Mouse (Mus musculus) CH12.LX (cell line): ENCODE measurements around the gene Lrch4.

ENCODE experiments used
- CTCF ChIP-seq, 2 experiments: IDR thresholded peaks in 1 of 2; conservative IDR thresholded peaks in 1 of 2; 2 replicates each; pipeline ENCODE4 v1.5.1; 2011 to 2012; ENCODE audit warnings: low read depth in 2 of 2, low read length in 2 of 2, improper control_type of control experiment in 1 of 2, inconsistent platforms in 1 of 2, mild to moderate bottlenecking in 1 of 2, moderate library complexity in 1 of 2
- ETS1 ChIP-seq: conservative IDR thresholded peaks from 2 replicates; pipeline ENCODE4 v1.6.1; 2012; ENCODE audit warnings: low read depth, mild to moderate bottlenecking, inconsistent platforms, low read length, improper control_type of control experiment, moderate library complexity
- HCFC1 ChIP-seq: IDR thresholded peaks from 2 replicates; pipeline ENCODE4 v1.6.1; 2012; ENCODE audit warnings: low read depth, mild to moderate bottlenecking, inconsistent platforms, low read length, improper control_type of control experiment
- MEF2A ChIP-seq: IDR thresholded peaks from 2 replicates; pipeline ENCODE4 v1.6.1; 2014; ENCODE audit warnings: low read depth, mild to moderate bottlenecking, inconsistent platforms, low read length, improper control_type of control experiment, borderline replicate concordance
- MYC ChIP-seq: IDR thresholded peaks from 2 replicates; pipeline ENCODE4 v1.6.1; 2011; ENCODE audit warnings: low read depth, mild to moderate bottlenecking, improper control_type of control experiment, low read length
- NELFE ChIP-seq: IDR thresholded peaks from 2 replicates; pipeline ENCODE4 v1.6.1; 2011; ENCODE audit warnings: low read depth, low read length, improper control_type of control experiment
- POLR2A ChIP-seq: IDR thresholded peaks from 2 replicates; pipeline ENCODE4 v1.6.1; 2011; ENCODE audit warnings: low read depth, mild to moderate bottlenecking, improper control_type of control experiment, low read length
- ZC3H11A ChIP-seq: IDR thresholded peaks from 2 replicates; pipeline ENCODE4 v1.6.1; 2012; ENCODE audit warnings: low read depth, mild to moderate bottlenecking, inconsistent platforms, low read length, improper control_type of control experiment

DNA sequence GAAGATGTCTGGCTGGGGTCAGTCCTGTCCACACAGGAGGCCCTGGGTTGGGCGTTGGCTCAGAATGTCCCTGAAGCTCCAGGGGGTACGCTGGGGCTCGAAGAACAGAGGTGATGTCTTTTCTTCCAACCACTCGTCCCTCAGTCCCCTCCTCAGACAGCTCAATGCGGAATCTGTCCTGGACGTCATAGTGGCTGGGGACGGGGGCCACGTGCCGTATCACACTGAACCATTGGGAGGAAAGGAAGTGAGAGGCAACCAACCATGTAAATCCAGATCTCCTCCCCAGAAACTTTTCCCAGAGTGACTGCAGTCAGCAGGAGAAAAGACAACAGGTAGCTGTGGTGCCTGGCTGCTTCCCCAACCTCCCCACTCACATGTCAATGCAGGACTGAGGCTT is 29.3 kb upstream of the Lrch4 start:
- no peak for TF ChIP-seq MEF2A
- TF ChIP-seq HCFC1 = no peak
- no peak for TF ChIP-seq POLR2A
- no peak for TF ChIP-seq NELFE
- no peak for TF ChIP-seq CTCF (conservative IDR thresholded peaks at IDR 0.05 in 1 of 2, IDR thresholded peaks at IDR 0.05 in 1 of 2; ENCODE audit: low read depth in 2 of 2, low read length in 2 of 2)
- TF ChIP-seq ETS1 = no peak
- no peak for TF ChIP-seq MYC
- TF ChIP-seq ZC3H11A = no peak
